Mouse (Mus musculus) limb, embryonic 12.5 days (tissue): Measurements from ENCODE around the gene Slc22a13. TPM values are rescaled to one million over a fixed set of nuclear protein-coding genes. Genes with fewer than 3 reads are reported as not detected.

Source experiments
- ATAC-seq: fragments of 200-750 bp; cut with Nextera tagmentation; 2 replicates; pipeline ENCODE4 v1.8.0; 2017; ENCODE audit warnings: low read depth, moderate TSS enrichment; ENCODE audit not compliant: insufficient number of reproducible peaks, insufficient read depth, low FRiP score, low TSS enrichment
- H3K27ac ChIP-seq: fragments of 300-500 bp; sonication (generic); 2 replicates; pipeline ENCODE4 v1.5.1; 2016; ENCODE audit warnings: mild to moderate bottlenecking, moderate library complexity
- H3K27me3 ChIP-seq: fragments of 300-500 bp; sonication (generic); 2 replicates; pipeline ENCODE4 v1.6.1; 2016; ENCODE audit warnings: mild to moderate bottlenecking, moderate library complexity
- H3K36me3 ChIP-seq: fragments of 300-500 bp; sonication (generic); 2 replicates; pipeline ENCODE4 v1.6.1; 2016; ENCODE audit warnings: mild to moderate bottlenecking, moderate library complexity
- H3K4me1 ChIP-seq: fragments of 300-500 bp; sonication (generic); replicated peaks from 2 replicates; pipeline ENCODE4 v1.6.1; 2016
- H3K4me2 ChIP-seq: fragments of 300-500 bp; sonication (generic); 2 replicates; pipeline ENCODE4 v1.6.1; 2016; ENCODE audit warnings: mild to moderate bottlenecking, moderate library complexity
- H3K4me3 ChIP-seq: fragments of 300-500 bp; sonication (generic); replicated peaks from 2 replicates; pipeline ENCODE4 v1.5.1; 2016; ENCODE audit warnings: mild to moderate bottlenecking
- H3K9ac ChIP-seq: fragments of 300-500 bp; sonication (generic); replicated peaks from 2 replicates; pipeline ENCODE4 v1.6.1; 2016; ENCODE audit warnings: mild to moderate bottlenecking, moderate library complexity
- H3K9me3 ChIP-seq: fragments of 300-500 bp; sonication (generic); 2 replicates; pipeline ENCODE4 v1.6.1; 2016; ENCODE audit warnings: mild to moderate bottlenecking, moderate library complexity
- WGBS: fragments of 180-500 bp; shearing (Covaris S2); methylation state at CpG from one replicate; pipeline ENCODE4 v1.1.7; 2016; 5-methylcytosine and 5-hydroxymethylcytosine counted together
- polyA plus RNA-seq: library from polyadenylated mRNA; unstranded; fragments of >200 nt; fragmentation: Nextera tagmentation; extraction: Ambion mirVana; gene quantifications from 2 replicates; pipeline ENCODE4 v1.2.1, GENCODE M21; 2016

The Slc22a13 gene
- not detected in 2 replicates for polyA plus RNA-seq

DNA sequence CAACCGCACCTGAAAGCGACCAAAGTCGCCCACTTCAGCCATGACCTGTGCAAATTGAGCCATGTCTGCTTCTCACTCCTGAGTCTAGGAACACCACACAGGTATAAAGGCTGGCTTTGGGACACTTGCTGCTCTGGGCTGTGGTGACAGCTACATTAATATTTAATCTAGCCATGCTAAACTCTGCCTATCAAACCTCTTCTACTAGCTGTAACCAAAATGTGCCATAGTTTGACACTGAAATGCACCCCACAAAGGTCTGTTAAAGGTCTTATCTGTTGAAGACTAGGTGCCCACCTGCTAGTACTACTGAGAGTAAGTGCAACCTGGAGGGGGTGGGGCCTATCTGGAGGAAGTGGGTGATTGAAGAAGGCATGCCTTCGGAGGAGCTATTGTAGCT is at the start of gene Slc22a13:
TSS of gene Slc22a13 (minus strand) at position 101 of the 400 bp plus-strand sequence.
- 94% methylated on average over 4 of the region's 4 CpGs for WGBS
- no peaks in the 10 kb centered on the region for H3K36me3 ChIP-seq
- H3K27me3 ChIP-seq: no peaks in the 10 kb centered on the region
- H3K4me2 ChIP-seq: no peak within 1 kb of the TSS
- H3K4me3 ChIP-seq: no peak within 1 kb of the TSS
- no peak within 1 kb of the TSS for H3K27ac ChIP-seq
- H3K4me1 ChIP-seq: no peaks in the 10 kb centered on the region
- no peak within 1 kb of the TSS for H3K9ac ChIP-seq
- ATAC-seq: no peak
- H3K9me3 ChIP-seq: peaks cover 16% of the 10 kb centered on the region; the same call in 1 of the 2 replicates

DNA sequence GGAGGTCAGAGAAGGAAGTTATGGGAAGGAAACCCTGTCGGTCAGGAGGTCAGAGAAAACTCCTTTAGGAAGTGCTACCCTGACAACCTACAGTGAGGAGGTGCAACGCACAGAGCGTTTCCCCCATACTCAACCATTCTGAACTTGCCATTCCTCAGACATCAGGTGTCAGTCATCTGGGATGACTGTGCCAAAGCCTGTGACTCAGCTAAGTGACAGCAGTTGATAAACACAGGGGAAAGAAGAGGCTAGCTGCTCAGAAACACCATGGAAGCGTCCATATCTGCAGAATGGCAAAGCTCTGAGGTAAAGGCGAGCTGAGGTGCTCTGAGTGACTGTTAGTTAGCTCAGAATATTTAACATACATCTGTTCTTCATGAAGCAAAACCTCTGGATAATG is 49.2 kb upstream of the Slc22a13 start:
- ATAC-seq: no peak
- WGBS: 92% methylated on average over 5 of the region's 5 CpGs
- H3K9me3 ChIP-seq: no peaks in the 10 kb centered on the region
- H3K4me1 ChIP-seq: no peaks in the 10 kb centered on the region
- peaks cover 63% of the 10 kb centered on the region for H3K36me3 ChIP-seq
- H3K4me3 ChIP-seq: no peak overlapping the region
- no peak overlapping the region for H3K9ac ChIP-seq
- H3K27ac ChIP-seq: no peak overlapping the region
- no peaks in the 10 kb centered on the region for H3K27me3 ChIP-seq
- H3K4me2 ChIP-seq: no peak overlapping the region

DNA sequence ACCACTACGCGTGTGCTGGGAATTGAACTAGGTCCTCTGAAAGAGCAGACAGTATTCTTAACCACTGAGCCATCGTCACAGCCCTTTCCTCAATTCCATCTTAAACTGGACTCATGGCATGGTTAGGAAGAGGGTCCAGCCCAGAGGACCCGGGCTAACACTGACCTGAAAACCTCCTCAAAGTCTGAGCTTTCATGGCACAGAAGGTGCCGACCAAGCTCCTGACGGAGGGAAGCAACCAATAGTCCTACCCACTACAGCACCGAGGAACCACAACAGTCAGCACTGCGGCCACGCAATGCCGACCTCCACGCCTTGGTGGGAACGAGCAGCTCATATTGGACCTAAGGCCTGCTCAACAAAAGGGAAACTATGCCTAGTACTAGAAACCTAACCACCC is 47.3 kb upstream of the Slc22a13 start:
- H3K4me1 ChIP-seq: no peaks in the 10 kb centered on the region
- peaks cover 67% of the 10 kb centered on the region for H3K36me3 ChIP-seq
- no peaks in the 10 kb centered on the region for H3K27me3 ChIP-seq
- ATAC-seq: no peak
- H3K4me2 ChIP-seq: no peak overlapping the region
- H3K4me3 ChIP-seq: no peak overlapping the region
- WGBS: 97% methylated on average over 12 of the region's 12 CpGs
- no peaks in the 10 kb centered on the region for H3K9me3 ChIP-seq
- H3K27ac ChIP-seq: no peak overlapping the region
- H3K9ac ChIP-seq: no peak overlapping the region

DNA sequence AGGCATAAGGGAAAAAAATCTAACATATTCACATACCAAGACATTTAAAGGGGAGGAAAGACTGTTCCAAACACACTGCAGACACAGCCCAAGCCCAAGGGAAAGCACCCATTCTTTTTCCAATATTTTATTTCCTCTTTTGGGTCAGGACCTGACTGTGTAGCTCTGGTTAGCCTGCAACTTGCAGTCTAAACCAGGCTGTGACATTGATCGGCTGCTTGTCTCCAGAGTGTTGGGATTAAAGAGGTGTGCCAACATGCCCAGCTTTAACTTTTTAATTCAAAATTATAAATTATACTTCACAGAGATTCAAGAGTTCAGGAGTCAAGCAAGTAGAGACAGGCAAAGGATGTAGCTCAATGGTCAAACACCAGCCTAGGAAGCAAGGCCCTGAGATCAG is 46.2 kb upstream of the Slc22a13 start:
- no peaks in the 10 kb centered on the region for H3K4me1 ChIP-seq
- H3K9ac ChIP-seq: no peak overlapping the region
- H3K36me3 ChIP-seq: peaks cover 78% of the 10 kb centered on the region
- no peak overlapping the region for H3K27ac ChIP-seq
- no peak for ATAC-seq
- 98% methylated on average over 1 of the region's 1 CpGs for WGBS
- no peaks in the 10 kb centered on the region for H3K27me3 ChIP-seq
- no peak overlapping the region for H3K4me3 ChIP-seq
- H3K4me2 ChIP-seq: no peak overlapping the region
- no peaks in the 10 kb centered on the region for H3K9me3 ChIP-seq

DNA sequence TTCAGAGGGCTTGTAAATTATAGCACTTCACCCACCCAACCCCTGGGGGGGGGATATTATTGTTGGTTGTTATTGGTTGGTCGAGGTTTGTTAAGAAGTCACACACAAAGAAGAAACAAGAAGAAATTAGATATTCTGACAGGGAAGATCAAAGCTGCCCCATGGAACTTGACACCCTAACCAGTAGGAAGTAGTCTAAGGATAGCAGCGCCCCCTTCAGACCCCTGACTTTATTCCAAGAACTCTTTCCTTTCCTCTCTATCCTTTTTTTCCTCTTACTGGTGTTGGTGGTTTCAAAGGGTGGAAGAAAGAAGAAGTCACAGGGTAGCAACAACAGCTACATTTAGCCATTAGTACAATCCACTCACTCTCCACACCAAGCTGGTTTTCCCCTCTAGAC is 45.3 kb upstream of the Slc22a13 start:
- H3K4me3 ChIP-seq: no peak overlapping the region
- 73% methylated on average over 2 of the region's 2 CpGs for WGBS
- no peaks in the 10 kb centered on the region for H3K4me1 ChIP-seq
- no peak overlapping the region for H3K9ac ChIP-seq
- H3K27ac ChIP-seq: no peak overlapping the region
- H3K4me2 ChIP-seq: no peak overlapping the region
- no peaks in the 10 kb centered on the region for H3K9me3 ChIP-seq
- H3K36me3 ChIP-seq: peaks cover 76% of the 10 kb centered on the region
- no peaks in the 10 kb centered on the region for H3K27me3 ChIP-seq
- no peak for ATAC-seq

DNA sequence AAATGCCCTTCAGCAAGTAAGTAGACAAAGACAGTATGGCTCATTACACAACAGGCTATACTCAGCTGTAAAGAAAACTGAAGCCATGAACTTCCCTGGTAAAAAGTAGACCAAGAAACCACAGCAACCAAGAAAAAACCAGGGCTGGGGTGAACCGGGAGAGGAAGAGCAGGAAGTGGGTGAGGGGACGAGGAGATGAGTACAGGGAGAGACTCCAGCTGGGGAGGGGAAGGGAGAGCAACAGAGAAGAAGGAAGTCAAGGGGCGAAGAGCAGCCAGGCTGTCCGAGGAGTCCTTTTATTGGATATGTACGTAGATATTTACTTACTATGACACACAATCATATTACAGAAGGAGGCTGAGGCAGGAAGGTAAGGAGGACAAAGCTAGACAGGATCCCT is 39.1 kb upstream of the Slc22a13 start:
- Histone ChIP-seq H3K9me3 (no peaks in the 10 kb centered on the region), H3K9ac (no peak overlapping the region), H3K4me2 (no peak overlapping the region), H3K4me1 (no peaks in the 10 kb centered on the region), H3K27ac (no peak overlapping the region), H3K27me3 (no peaks in the 10 kb centered on the region), H3K36me3 (peaks cover 47% of the 10 kb centered on the region), H3K4me3 (no peak overlapping the region)
- ATAC-seq: no peak
- 85% methylated on average over 5 of the region's 5 CpGs for WGBS

DNA sequence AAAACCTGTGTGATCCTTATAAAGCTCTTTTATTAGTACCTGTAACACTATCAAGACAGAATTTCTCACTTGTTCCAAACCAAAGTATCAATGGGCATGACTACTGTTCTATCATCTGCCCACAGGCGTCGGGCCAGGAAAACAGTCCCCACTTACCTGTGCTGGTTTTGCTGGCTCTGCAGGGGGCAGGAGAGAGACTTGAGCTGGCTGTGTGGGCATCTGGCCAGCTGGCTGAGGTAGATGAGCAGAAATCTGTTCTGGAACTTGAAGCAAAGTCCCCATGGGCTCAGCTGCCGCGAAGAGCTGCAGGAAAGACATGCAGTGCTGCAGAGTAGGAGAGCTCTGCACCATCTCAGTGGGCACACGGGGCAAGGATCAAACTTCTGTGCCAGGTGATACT is 37.9 kb upstream of the Slc22a13 start:
- 95% methylated on average over 5 of the region's 5 CpGs for WGBS
- H3K4me3 ChIP-seq: no peak overlapping the region
- H3K4me1 ChIP-seq: no peaks in the 10 kb centered on the region
- H3K27me3 ChIP-seq: no peaks in the 10 kb centered on the region
- no peak overlapping the region for H3K4me2 ChIP-seq
- no peak overlapping the region for H3K9ac ChIP-seq
- no peak for ATAC-seq
- H3K9me3 ChIP-seq: no peaks in the 10 kb centered on the region
- H3K36me3 ChIP-seq: peaks cover 48% of the 10 kb centered on the region
- H3K27ac ChIP-seq: no peak overlapping the region

DNA sequence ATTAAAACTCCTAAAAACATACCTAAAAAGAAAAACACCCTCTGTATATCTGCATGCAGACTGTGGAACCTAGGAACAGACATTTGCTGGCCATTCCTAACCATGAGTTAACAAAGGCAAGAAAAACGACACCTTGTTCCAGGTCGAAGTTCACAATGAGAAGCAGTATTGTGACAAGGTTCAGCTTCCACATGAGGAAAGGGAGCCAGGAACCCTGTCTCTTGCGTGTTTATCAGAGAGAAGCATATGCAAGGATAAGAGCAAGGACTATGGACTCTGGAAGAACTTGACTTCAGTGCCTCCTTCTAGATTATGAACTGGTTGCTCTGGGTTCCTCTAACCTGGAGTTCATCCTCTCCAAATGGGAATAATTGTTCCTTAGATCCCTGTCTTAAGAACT is 35.1 kb upstream of the Slc22a13 start:
- Histone ChIP-seq H3K4me2 (no peak overlapping the region), H3K9me3 (no peaks in the 10 kb centered on the region), H3K9ac (no peak overlapping the region), H3K27me3 (no peaks in the 10 kb centered on the region), H3K4me1 (no peaks in the 10 kb centered on the region), H3K36me3 (peaks cover 54% of the 10 kb centered on the region), H3K4me3 (no peak overlapping the region), H3K27ac (no peak overlapping the region)
- WGBS: 91% methylated on average over 3 of the region's 3 CpGs
- ATAC-seq: no peak

DNA sequence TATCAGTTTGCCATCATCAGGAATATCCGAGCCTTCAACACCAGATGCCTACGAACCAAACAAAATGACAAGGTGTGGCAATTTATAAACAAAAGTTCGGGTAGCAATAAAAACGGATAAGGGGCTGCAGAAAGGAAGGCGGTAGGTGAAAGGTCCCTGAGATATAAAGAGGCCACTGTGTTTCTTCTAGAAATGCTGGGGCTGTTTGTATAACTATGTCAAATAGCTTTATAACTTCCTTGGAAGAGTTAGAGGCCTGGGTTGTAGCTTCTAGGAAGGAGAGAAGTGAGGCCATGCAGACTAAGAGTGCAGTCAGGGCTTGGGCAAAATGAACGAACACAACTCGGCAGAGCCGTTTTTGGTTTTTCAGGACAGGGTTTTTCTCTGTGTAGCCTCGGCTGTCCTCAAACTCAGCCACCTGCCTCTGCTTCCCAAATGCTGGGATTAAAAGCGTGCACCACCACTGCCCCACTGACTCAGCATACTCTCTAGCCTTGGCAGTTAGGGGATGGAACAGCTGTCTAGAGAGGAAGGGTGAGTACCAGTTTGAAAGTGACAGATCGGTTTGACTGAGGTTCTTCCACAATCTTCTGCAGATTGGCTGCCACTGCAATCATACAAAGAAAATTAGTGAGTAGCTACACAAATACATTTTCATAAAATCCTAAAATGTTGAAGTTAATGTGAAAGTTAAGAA is 32.4 kb upstream of the Slc22a13 start:
- Histone ChIP-seq H3K36me3 (peaks cover 56% of the 10 kb centered on the region), H3K27me3 (no peaks in the 10 kb centered on the region)
- 70% methylated on average over 11 of the region's 11 CpGs for WGBS

DNA sequence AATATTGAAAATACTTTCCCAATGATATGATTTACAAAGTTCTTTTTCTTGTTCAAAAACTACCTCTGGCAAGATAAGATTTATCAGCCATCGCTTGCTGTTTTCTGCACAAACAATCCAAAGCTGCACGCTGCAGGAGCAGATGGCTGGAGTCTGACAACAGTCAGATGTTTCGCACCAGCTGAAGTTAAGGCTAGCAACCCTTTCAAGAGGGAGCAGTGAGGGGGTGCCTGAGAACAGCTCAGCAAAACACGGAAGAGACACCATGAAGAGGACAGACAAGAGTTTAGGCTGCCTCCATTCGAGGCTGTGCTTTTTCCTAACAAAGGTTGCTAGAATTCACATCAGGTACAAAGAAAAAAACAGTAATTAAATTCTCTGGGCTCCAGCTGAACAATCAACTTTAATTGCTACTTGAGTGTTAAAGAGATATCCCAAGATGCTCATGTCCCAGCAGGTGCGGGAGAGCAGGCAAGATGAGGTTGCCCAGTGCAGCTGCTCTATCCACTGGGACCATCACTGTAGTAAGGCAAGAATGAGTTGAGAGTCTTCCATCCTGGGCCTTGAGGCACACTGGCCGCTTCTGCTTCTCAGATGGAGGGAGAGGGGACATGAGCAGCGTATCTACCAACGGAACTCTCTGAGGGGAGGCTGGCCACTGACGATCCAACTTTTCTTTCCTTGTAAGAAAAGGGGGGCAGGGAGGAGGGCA is 31.5 kb upstream of the Slc22a13 start:
- peaks cover 53% of the 10 kb centered on the region for H3K36me3 ChIP-seq
- no peak for ATAC-seq
- 89% methylated on average over 10 of the region's 10 CpGs for WGBS
- H3K4me2 ChIP-seq: no peak overlapping the region
- no peaks in the 10 kb centered on the region for H3K27me3 ChIP-seq
- H3K27ac ChIP-seq: no peak overlapping the region
- no peaks in the 10 kb centered on the region for H3K9me3 ChIP-seq
- no peak overlapping the region for H3K4me3 ChIP-seq
- H3K4me1 ChIP-seq: no peaks in the 10 kb centered on the region
- H3K9ac ChIP-seq: no peak overlapping the region

More for the DNA sequence above, 32.4 kb upstream of the Slc22a13 start:
- no peak overlapping the region for H3K4me2 ChIP-seq
- ATAC-seq: no peak
- H3K9me3 ChIP-seq: no peaks in the 10 kb centered on the region
- no peak overlapping the region for H3K9ac ChIP-seq
- no peak overlapping the region for H3K4me3 ChIP-seq
- no peak overlapping the region for H3K27ac ChIP-seq
- no peaks in the 10 kb centered on the region for H3K4me1 ChIP-seq

DNA sequence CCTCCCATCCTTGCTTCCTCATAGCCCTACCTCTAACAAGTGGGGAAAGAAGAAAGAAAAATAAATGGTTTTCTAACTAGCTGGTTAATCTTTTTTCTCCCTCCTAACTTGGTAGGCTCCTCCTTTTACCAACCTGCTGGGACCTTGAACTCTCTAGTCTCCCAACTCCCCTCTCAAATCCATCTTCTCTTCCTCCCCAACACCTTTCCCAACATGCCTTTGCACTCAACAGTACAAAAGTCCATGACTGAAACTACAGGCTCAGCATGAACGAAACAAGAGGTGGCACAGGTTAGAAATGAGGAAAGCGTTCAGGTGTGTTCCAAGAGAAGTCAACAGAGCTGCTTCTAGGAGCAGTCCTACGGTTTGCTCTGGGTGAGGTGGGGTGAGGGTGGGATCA is 30.4 kb upstream of the Slc22a13 start:
- Histone ChIP-seq H3K4me1 (no peaks in the 10 kb centered on the region), H3K36me3 (peaks cover 50% of the 10 kb centered on the region), H3K27ac (no peak overlapping the region), H3K4me3 (no peak overlapping the region), H3K9me3 (no peaks in the 10 kb centered on the region), H3K9ac (no peak overlapping the region), H3K27me3 (no peaks in the 10 kb centered on the region), H3K4me2 (no peak overlapping the region)
- no peak for ATAC-seq
- WGBS: 95% methylated on average over 3 of the region's 3 CpGs

DNA sequence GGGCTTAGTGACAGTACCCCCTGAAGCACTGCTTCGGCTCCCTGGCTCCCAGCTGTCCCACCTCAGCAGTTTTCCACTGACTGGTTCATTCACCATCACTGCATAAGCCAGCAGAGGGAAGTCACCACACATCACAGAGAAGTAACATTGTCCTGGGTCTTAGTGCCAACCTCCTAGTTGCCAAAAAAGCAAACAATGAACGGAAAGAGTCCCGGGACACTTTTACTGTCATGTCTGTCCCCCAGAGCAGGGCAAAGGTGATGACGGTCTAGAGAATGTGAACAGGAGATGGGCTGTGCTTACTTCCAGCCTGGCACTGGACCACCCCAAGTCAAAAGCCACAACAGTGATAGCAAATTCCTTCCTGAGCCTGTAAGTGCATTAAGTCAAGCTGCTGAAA is 29.9 kb upstream of the Slc22a13 start:
- Histone ChIP-seq H3K36me3 (peaks cover 45% of the 10 kb centered on the region), H3K9me3 (no peaks in the 10 kb centered on the region), H3K4me2 (no peak overlapping the region), H3K4me1 (no peaks in the 10 kb centered on the region), H3K27ac (no peak overlapping the region), H3K9ac (no peak overlapping the region), H3K27me3 (no peaks in the 10 kb centered on the region), H3K4me3 (no peak overlapping the region)
- no peak for ATAC-seq
- WGBS: 92% methylated on average over 4 of the region's 4 CpGs
